Mouse (Mus musculus): Measurements from ENCODE around the gene Dock4.
A peak's percentile ranks its signal among the peaks of the same experiment; 100 is the strongest.

The Dock4 gene

DNA sequence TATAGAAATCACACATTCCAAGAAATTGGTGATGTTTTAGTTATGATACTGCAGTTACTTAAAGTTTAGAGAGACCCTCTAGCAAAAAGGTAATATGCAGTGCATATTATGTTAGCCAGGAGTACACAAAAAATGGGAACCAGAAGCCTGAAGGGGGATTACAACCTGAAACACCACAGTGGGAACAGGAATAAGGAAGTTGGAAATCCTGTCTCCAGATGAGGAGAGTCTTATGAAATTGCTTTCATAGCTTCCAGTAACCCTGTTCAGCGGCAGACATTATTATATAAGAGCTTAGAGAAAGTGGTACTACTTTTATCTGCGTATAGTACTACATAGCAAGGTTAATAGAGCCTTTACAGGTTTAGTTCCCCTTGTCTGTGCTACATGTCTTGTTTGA is 210.1 kb downstream of the Dock4 start:
- no peak for DNase-seq (ENCODE audit: low spot score)

DNA sequence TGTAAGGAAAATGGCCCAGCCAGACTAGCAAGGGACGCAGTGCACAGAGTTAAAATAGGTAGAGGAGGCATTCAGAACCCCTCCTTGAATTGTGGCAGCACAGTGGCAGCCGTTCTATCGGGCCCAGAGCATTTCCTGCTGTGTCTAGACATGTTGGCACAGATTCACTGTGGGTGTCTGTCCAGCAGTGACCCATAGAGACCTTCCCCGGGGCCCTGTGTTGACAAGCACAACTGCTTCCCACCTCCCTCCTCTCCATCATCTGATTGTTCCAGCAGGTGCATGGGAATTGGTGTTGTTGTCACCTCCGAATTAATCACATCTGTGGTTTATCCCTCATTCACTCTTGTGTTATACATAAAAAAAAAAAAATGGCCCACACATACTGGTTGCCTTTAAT is 210.7 kb downstream of the Dock4 start:
- no peak for DNase-seq (ENCODE audit: low spot score)

DNA sequence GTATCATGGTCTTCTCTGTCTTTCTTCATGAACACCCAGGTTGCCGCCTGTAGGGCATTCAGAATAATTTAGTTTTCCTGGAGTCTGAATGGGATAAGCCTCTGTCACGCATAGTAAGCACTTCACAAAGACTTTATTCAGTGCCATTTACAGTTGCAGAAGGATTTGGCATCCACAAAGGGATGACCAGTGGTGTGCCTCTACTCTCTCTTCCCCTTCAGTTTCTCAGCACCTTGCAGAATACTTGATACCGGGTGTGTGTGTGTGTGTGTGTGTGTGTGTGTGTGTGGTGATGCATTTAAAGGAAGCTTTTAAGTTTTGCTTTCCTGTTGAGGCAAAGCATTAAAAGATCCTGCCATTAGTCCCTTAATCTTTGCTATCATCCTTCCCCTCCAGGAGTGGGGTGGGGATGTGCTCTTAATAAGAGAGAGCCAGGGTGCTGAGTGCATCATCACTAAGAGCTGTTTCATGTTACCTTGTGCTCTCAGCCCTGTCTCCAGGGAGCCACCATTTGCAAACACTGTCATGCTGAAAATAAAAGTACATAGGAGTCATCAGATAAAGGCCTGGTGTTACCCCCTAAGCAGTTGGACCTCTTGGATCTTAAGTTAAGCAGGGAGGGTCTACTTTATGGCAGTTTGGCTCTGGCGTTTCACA is 211.6 kb downstream of the Dock4 start:
- no peak for DNase-seq (ENCODE audit: low spot score)

DNA sequence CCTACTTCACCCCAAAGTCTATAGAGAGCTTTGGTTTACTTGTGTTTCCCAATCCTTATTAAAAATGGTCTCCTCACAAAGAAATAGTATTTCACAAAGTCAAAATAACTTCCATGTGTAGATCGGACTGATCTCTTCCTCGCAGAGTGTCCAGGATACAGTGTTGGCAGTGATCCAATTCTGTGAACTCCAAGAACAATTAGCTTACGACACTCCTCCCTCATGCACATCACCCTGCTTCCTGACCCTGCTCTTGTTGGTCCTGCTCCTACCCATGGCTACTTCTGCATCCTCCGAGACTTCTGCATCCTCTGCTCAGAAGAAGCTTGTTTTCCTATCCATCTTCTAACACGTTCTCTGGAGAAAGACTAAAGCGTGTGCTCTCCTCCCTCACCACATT is 213.9 kb downstream of the Dock4 start:
- DNase-seq (ENCODE audit: low spot score) = no peak

DNA sequence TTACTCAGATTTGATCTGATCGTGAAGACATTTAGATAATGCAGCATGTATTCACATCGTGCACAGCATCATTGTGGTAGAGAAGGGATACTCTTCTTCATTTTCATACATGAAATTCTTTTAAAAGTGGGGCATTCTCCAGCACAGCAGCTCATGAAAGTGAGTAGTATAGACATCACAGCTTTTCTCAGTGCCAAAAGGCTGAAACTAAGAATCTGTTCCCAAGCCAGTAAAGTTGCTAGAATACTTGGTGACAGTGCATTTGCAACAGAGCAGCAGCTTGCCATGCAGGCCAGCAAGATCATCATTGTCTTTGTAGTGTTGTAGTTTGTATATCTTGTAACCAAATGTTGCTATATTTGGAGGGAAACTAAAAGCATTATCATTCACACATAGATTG is 223.7 kb downstream of the Dock4 start:
- no peak for DNase-seq (ENCODE audit: low spot score)

DNA sequence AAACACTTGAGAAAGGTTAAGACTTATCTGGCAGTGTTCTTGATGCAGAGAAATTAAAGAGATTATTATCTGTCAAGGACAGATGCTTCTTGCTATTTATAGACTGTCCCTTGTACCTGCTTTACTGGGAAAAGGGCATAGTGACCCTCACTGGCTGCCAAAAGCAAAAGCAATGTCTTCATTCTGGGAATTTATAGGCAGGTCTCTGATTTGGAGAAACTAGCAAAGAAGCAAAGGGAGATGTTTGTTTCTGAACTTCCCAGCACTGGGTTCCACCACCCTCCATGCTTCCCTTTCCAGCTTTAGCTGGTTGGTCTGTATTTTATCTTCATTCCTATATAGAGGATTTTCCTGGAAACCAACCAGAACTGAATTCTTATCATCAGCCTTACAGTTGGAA is 225.0 kb downstream of the Dock4 start:
- DNase-seq (ENCODE audit: low spot score) = no peak

DNA sequence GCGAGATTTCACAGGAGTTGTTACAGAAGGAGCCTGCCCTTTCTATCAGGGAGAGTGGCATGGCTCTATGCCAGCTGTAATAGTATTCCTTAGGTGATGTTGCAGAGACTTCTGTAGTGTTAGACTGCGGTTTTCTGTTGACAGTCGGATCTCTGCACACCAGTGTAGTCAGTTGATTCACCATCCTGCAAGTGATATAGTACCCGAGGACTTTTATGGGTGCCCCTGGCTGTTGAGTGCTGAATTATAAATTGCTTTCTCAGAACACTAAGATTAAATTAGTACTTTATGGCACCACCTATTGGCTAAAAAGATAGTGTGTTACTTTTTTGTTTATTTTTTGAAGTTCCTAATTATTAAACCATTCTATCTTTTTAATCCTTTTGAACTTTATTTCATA is 234.0 kb downstream of the Dock4 start:
- DNase-seq (ENCODE audit: low spot score) = no peak

DNA sequence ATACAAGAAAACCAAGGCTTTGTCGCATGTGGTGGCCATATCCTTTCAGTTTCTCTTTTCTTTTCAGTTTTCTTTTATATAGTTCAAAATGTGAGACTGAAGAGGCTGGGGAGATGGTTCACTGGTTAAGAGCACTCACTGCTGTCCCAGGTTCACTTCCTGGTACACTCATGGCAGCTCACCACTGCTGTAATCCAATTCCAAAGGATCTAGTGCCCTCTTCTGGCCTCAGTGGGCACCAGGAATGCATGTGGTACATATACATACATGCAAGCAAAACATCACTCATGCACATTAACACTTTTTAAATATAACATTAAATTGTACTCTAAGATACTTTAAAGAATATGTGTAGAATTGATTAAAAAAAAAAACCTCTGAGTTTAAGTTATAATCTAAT is 234.8 kb downstream of the Dock4 start:
- peak; percentile 67 for DNase-seq (ENCODE audit: low spot score)

DNA sequence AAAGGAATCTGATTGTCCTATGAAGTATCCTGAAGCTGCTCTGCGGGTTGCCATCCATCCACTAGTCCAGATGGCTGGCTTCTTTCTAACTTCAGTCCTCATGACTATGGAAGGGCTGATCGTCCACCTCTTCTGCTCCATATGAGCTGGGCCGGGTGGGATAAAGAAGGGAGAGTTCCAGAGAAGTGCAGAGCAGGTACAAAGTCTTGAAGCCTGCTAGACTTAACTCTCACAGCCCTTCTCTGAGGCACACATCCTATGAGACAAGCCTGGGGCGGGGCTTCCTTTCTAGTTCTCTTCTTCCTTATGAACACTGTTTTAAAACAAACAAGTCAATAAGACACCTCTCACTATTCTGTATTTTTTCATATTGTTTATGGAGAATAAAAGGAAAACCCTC is 245.7 kb downstream of the Dock4 start:
- DNase-seq (ENCODE audit: low spot score) = no peak

DNA sequence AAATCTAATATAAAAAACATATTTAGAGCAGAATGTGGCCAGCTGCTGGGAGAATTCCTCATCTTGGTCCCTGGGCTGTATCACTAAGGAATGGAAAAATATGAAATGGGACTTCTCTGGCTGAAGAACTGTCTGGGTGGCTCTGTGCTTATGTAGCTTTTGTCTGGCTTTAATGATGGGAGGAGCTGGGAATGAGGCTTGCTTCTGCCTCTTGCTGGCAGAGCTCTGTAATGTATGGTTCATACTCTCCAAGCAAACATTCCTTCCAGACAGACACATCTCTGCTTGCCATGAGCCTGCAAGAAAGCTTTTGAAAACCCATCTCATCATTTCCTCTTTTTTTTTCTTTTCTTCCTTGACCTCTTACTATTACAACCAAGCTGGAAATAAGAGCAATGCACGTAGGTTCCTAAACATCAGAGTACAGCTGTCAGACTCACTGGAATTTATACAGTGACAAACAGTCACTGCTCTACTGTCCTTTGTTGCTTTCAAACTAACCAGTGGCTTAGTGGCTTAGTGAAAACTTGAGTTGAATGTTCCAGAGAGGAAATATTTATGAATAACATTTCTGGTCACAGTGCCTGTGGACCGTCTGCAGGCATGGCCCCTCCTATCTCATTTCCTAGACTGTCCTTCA is 248.4 kb downstream of the Dock4 start:
- DNase-seq (ENCODE audit: low spot score) = no peak

DNA sequence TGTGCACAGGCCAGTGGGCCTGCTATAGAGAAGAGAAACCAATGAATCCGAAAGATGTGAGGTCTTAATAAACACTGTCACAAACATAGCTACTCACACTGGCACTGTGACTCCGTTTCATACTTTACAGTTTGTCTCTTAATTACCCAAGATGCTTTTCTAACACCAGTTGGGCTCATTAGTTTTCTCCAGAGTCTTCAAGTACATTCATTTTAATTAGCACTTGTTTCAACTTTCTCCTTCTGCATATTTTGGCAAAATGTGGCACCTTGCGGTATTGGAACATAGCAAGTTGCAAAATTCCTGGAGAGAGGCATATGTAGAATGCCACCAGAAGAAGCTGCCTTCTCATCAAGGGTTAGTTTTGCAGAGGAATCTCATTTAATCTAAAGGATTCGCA is 252.6 kb downstream of the Dock4 start:
- DNase-seq (ENCODE audit: low spot score) = no peak

DNA sequence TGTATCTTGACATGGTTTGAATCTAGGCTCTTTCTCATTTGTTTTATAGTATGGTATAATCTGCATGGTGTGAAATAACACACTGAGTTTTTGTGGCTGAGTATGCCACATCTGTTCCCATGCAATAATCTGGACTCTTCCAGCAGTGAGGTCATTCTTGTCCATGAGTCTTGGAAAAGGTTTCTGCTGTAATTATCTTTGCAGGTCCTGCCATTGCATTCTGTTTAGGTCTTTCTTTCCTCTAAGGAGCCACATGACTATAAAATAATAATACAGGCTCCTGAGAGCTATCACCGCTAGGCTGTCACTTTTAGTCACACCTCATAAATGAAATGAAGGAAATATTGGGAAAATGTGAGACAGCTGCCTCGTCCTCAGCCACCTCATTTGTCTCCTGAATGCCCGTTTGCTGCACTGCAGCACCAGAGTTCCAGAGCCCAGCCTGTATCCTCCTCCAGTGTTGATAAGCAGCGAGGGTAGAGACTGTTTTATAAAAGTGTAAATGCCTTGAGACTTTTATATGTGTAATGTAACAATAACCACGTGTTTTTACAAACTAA is 256.6 kb downstream of the Dock4 start:
- peak; percentile 16 for DNase-seq (ENCODE audit: low spot score)

DNA sequence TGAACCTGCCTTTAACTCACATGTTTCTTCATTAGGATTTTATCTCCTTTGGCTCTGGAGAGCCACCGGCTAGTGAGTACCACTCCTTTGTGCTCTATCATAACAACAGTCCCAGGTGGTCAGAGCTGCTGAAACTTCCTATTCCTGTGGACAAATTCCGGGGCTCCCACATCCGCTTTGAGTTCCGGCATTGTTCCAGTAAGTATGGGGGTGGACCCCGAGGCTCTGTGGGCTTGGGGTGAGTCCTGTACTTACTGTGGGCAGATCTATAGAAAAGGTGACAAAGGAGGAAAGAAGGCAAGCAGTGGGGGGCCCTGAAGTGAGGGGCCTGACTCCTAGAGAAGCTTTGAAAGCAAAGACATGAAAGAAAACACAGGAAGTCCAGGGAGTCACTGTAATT is 258.5 kb downstream of the Dock4 start:
- DNase-seq (ENCODE audit: low spot score) = no peak

DNA sequence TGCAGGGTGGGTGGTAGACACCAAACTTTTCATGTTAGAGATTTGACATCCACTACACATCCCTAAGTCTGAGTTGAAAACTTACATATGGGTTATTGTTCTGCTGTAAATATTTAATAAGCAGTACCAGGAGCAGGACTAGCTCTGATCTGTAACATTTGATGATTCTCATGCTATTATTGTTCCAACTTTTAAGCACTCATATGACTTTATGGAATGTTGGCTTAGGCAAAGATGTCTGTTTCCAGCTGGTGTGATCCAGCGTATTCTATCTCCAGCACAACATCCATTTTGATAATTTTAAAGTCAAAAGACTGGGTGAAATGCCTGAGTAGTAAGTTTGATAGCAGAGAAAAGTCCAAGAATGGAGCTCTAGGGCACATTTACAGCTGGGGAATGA is 261.4 kb downstream of the Dock4 start:
- no peak for DNase-seq (ENCODE audit: low spot score)

DNA sequence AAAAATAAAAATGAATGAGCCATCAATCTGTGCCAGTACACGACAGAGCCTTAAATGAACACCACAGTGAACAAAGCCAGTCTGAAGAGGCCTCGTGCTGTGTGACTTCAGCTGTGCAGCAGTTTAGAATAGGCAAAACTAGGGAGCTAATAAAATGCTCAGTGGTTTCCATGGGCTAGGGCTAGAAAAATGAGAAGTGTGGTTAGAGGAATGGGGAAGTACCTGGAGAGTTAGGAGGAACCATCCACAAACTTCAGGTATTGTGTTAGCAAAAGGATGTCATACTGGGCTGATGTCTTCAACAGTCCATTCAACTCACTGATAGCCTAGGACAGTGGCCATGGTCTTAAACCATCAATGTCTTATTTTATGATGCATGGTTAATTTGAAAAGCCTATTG is 263.3 kb downstream of the Dock4 start:
- DNase-seq (ENCODE audit: low spot score) = no peak

DNA sequence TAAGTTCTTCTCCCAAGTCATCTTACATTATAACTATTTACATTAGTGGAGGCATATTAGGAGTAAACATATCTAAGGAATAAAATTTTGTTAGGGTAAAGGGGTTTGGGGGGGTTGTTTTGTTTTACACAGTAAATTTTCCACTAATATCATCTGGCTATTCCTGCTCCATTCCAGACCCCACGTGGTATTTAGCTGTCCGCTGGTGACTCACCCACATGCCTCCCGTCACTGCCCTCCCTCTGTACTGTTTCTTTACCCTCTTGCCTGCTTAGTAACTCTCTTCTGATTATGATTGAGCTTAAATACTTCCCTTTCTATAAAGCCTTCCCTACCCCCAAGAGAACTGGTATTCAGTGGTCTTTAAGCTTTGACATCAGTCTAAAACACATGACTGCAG is 266.5 kb downstream of the Dock4 start:
- DNase-seq (ENCODE audit: low spot score) = no peak

DNA sequence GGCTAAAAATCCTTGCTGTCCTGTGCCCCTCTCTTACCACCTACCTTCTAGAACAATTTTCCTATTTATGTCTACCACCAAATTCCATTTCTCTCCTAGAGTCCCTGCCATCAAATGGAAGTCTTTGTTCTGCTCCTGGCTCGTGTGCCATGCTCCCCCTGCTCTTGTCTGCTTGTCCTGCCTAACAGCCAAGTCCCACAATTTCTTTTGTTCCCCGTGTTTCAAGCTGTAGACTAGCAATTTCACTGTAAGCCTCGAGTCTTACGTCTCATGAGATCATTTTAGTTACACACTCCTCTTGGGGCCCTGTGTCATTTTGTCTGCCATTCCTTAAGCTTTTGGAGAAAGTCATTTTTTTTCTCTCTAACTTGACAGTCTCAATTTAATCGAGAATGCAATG is 268.5 kb downstream of the Dock4 start:
- DNase-seq (ENCODE audit: low spot score) = no peak

DNA sequence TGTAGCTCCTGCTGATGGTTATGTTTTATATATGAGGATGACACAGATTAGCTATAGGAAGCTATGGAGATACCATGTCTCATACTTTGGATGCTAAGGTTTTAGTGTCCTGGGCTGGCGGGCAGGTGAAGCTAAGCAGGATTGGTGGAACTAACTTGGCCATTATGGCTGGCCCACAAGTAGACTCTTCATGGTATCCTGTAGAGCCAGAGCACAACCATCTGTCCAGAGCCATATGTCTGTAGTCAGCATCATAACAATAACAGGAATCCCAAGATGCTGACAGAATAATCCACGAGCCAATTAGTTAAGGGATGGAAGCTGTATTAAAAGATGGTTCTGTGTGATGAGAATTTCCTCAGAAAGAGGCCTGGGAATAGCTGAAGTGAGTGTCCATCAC is 269.4 kb downstream of the Dock4 start:
- no peak for DNase-seq (ENCODE audit: low spot score)

DNA sequence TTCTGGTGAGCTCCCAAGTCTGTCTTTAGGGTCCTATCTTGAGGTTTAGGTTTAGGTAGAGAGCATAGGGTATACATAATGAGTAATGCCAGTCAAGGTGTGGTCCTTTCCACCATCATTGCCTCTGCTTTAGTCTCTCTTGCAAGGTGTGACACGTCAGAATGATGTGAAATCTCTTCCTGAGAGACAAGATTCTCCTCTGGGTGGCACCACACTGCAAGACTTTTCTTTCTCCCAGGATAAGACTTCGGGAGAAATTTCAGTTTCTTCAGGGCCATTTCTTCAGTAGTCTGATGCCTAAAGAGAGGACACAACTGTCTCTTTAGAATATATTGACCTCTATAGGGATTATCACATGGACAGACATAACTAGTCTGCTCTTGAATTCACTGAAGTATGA is 282.6 kb downstream of the Dock4 start:
- no peak for DNase-seq (ENCODE audit: low spot score)

DNA sequence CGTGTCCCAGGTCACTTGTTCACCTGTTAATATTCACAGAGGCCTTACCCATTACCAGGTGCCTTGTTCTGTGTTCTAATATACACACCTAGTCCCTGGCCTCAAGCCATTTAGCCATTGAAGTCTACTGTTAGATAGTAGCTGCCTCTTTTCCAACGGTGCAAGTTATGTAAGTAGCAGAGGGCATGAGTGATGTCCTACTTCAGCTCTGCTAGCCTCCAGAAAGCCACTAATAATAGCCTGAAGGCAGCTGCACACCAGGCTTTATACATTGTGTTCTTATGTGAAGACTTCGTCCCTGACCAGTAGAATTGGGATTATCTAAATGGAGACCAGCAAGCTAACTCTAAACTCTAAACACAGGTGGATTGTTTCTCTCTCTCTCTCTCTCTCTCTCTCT is 285.0 kb downstream of the Dock4 start:
- DNase-seq (ENCODE audit: low spot score) = no peak

DNA sequence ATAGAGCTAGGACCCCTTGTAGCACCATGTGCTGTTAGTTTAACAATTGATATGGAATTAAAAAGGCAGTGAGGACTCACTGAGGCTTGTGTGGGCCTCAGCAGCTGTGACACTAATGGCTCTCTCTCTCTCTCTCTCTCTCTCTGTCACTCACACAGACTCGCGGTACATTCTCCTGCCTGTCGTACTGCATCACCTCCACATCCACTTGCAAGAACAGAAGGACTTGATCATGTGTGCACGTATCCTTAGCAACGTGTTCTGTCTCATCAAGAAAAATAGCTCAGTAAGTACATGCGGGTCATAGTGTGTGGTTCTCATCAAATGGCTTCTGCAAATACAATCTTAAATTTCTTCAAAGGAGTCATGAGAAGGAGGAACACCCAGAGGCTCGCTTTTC is 299.7 kb downstream of the Dock4 start:
- DNase-seq (ENCODE audit: low spot score) = no peak

DNA sequence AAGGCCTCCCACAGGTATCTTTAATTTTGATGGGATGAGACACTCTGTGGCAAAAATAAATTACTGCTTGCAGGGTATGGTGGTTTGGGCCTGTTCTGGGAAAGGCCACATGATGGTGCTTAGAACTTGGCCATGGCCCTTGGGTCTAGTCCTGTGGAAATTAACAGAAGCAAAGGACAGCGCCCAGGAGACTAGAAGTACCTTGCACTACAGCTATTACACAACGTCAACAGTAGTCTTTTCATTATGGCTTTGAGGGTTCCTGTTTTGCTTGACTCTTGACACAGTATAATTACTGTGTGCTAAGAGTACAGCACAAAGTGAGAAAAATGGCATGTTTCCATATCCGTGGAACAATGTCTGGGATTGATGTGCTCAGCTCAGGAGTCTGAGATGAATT is 300.3 kb downstream of the Dock4 start:
- no peak for DNase-seq (ENCODE audit: low spot score)

DNA sequence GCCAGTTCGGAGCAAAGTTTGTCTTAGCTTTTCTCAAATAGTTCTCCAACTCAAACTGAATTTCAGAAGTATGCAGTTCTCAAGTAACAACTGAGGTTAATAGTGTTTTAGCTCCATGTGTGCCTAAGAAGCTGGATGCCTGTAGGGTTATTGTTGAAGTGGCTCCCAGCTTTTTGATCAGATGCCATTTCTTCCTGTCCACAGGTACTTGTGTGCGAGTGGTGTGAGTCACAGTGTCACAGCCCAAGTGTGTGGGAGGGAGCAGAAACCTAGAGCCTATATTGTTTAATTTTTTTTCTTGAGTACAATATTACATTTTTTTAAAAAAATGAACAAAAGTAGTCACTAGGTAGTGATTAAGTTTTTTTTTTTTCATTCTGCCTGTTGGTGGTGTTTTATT is 313.5 kb downstream of the Dock4 start:
- no peak for DNase-seq (ENCODE audit: low spot score)

DNA sequence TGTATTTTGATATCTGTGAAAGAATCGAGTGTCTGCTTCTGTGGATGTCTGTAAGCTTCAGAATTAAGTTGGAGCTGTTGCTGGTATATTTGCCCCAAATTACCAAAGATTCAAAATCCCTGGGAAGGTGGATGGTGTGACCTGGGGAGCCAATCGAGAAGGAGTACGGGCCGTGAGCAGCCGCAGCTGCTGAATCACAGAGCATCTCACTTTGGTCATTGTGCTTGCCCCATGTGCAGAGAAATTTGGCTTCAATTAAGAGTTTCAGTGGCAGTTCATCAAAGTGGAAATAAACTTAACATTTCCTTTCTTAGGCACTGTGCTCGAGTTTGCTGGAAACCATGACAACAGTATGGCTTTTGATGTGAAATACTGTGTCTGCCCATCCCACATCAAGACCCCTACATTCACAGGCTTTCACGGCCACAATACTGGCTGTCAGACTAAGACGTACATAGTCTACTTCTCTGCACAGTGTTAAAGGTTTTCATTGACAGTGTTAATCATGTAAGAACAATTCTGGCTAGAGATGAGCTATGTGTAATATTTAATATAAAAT is 321.6 kb downstream of the Dock4 start:
- no peak for DNase-seq (ENCODE audit: low spot score)

All from embryo, embryonic 10 days (tissue).